Mouse (Mus musculus): ENCODE measurements around the gene Adar. TPM values are rescaled to one million over a fixed set of nuclear protein-coding genes. Genes with fewer than 3 reads are reported as not detected.

Adar gene
- polyA plus RNA-seq, 1 experiment from 2014 or later, result 30.3 TPM

- whole genome bisulfite sequencing, result 74% methylated on average over 6 of the region's 6 CpGs
- Histone ChIP-seq H3K4me3 (no peak overlapping the region), H3K27me3 (no peaks in the 10 kb centered on the region), H3K9me3 (no peaks in the 10 kb centered on the region), H3K4me2 (no peak overlapping the region), H3K4me1 (replicated peaks) (peaks cover 29% of the 10 kb centered on the region), H3K27ac (replicated peaks) (no peak overlapping the region), H3K9ac (no peak overlapping the region), H3K36me3 (peaks cover 45% of the 10 kb centered on the region)
- no peak for ATAC-seq (ENCODE audit: low FRiP score, low read depth)
These were observed 40.5 kb downstream of the Adar start for GRCm38 (mm10) chr3:89755283-89755682.

DNA sequence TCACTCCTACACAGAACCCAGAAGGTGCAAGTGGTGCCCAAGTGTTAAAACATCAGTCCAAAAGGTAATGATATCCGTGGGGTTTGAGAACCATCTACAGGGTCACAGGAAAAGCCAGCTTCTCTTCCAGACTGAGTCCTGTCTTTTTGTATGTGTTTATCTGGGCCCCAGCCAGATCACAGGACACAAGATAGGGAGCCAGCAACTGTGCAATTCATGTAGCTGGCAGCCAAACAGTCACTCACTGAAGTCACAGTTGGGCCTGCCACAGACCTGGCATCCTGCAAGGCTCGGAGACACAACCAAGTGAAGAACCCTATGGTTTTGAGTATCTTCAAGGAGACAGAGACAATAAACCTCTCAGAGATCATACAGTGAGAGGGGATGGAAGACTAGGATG is 43.0 kb downstream of the Adar start:
- H3K9me3 ChIP-seq, result no peaks in the 10 kb centered on the region
- no peaks in the 10 kb centered on the region for H3K27me3 ChIP-seq
- peaks cover 35% of the 10 kb centered on the region for H3K36me3 ChIP-seq
- no peak overlapping the region for H3K27ac ChIP-seq (replicated peaks)
- H3K4me2 ChIP-seq, result no peak overlapping the region
- peaks cover 39% of the 10 kb centered on the region for H3K4me1 ChIP-seq (replicated peaks)
- 85% methylated on average over 2 of the region's 2 CpGs for WGBS
- ATAC-seq (ENCODE audit: low FRiP score, low read depth), result no peak
- H3K9ac ChIP-seq, result no peak overlapping the region
- no peak overlapping the region for H3K4me3 ChIP-seq

DNA sequence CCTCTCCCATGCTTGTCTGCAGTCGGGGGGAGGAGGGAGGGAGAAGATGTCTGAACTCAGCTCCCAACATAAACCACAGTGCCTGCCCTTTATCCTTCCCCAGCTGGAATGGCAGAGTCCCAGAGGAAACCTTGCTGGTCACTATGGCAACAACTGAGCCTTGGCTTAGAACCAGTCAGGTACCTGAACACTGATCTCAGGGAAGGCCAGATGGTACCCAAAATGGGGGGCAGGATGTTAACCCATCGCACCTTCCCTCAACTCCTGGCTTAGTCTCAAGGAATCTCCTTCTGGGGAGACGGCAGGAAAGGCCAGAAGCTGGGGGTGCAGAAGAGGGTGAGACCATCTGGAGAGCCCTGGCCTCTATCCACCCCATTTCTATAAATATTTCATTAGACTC is 45.0 kb downstream of the Adar start:
- Histone ChIP-seq H3K4me1 (replicated peaks) (peaks cover 54% of the 10 kb centered on the region), H3K27me3 (no peaks in the 10 kb centered on the region), H3K9me3 (no peaks in the 10 kb centered on the region), H3K9ac (0 out of 2 replicates have a peak overlapping the region, but pooled peaks have one; percentile 22), H3K36me3 (peaks cover 27% of the 10 kb centered on the region), H3K4me3 (peak overlapping the region; percentile 18), H3K27ac (replicated peaks) (no peak overlapping the region; the same call in 1 of the 2 replicates), H3K4me2 (peak overlapping the region; percentile 48)
- WGBS, result 49% methylated on average over 3 of the region's 3 CpGs
- no peak for ATAC-seq (ENCODE audit: low FRiP score, low read depth)

GRCm38 (mm10) chr3:89764119-89764724 is 49.4 kb downstream of the Adar start, which contains the start of gene Chrnb2:
TSS of gene Chrnb2 (minus strand) at chr3:89764632.
- ATAC-seq (ENCODE audit: low FRiP score, low read depth), result peak; percentile 85
- H3K4me3 ChIP-seq, result peak within 1 kb of the TSS; percentile 67
- H3K4me2 ChIP-seq, result peak within 1 kb of the TSS; percentile 61
- H3K36me3 ChIP-seq, result peaks cover 8% of the 10 kb centered on the region
- H3K9me3 ChIP-seq, result no peaks in the 10 kb centered on the region
- H3K4me1 ChIP-seq (replicated peaks), result peaks cover 41% of the 10 kb centered on the region
- H3K9ac ChIP-seq, result peak within 1 kb of the TSS; percentile 78
- H3K27ac ChIP-seq (replicated peaks), result peak within 1 kb of the TSS; percentile 91
- WGBS, result 1% methylated on average over 36 of the region's 36 CpGs
- H3K27me3 ChIP-seq, result no peaks in the 10 kb centered on the region

DNA sequence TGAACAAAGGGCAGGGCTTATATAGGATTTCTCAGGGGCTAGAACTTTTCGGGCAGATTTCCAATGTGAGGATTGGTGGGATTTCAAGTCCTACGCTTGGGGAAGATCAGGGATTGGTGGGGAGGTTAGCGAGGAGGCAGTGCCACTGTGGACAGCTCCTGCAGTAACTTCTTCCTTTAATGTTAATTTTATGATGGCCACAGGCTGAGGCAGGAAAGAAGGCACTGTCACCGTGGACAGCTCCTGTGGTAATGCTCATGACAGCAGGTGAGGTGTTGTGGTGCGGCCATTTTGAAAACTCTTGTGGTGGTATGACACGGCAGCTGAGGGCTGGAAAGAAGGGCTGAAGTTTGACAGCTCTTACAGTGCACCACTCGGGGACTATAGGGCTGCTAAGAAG is 54.8 kb downstream of the Adar start:
- Histone ChIP-seq H3K4me2 (no peak overlapping the region), H3K9ac (no peak overlapping the region), H3K27me3 (no peaks in the 10 kb centered on the region), H3K4me1 (replicated peaks) (peaks cover 29% of the 10 kb centered on the region), H3K4me3 (no peak overlapping the region), H3K36me3 (no peaks in the 10 kb centered on the region), H3K9me3 (no peaks in the 10 kb centered on the region), H3K27ac (replicated peaks) (no peak overlapping the region)
- WGBS, result 78% methylated on average over 7 of the region's 7 CpGs
- no peak for ATAC-seq (ENCODE audit: low FRiP score, low read depth)

- Histone ChIP-seq H3K4me3 (no peak overlapping the region), H3K36me3 (no peaks in the 10 kb centered on the region), H3K27ac (replicated peaks) (no peak overlapping the region), H3K9ac (no peak overlapping the region), H3K27me3 (no peaks in the 10 kb centered on the region), H3K4me2 (no peak overlapping the region), H3K4me1 (replicated peaks) (peaks cover 31% of the 10 kb centered on the region), H3K9me3 (no peaks in the 10 kb centered on the region)
- no peak for ATAC-seq (ENCODE audit: low FRiP score, low read depth)
- 61% methylated on average over 2 of the region's 2 CpGs for WGBS
These were observed 55.7 kb downstream of the Adar start for GRCm38 (mm10) chr3:89770425-89771002.

- Histone ChIP-seq H3K27ac (replicated peaks) (peak overlapping the region; percentile 94), H3K36me3 (peaks cover 15% of the 10 kb centered on the region), H3K27me3 (no peaks in the 10 kb centered on the region), H3K9me3 (no peaks in the 10 kb centered on the region), H3K4me2 (peak overlapping the region; percentile 92), H3K9ac (peak overlapping the region; percentile 62), H3K4me3 (peak overlapping the region; percentile 79), H3K4me1 (replicated peaks) (peaks cover 38% of the 10 kb centered on the region)
- ATAC-seq (ENCODE audit: low FRiP score, low read depth), result no peak
- under 1% methylated on average over 17 of the region's 17 CpGs for WGBS
These were observed 57.8 kb downstream of the Adar start for GRCm38 (mm10) chr3:89772588-89772967.

DNA sequence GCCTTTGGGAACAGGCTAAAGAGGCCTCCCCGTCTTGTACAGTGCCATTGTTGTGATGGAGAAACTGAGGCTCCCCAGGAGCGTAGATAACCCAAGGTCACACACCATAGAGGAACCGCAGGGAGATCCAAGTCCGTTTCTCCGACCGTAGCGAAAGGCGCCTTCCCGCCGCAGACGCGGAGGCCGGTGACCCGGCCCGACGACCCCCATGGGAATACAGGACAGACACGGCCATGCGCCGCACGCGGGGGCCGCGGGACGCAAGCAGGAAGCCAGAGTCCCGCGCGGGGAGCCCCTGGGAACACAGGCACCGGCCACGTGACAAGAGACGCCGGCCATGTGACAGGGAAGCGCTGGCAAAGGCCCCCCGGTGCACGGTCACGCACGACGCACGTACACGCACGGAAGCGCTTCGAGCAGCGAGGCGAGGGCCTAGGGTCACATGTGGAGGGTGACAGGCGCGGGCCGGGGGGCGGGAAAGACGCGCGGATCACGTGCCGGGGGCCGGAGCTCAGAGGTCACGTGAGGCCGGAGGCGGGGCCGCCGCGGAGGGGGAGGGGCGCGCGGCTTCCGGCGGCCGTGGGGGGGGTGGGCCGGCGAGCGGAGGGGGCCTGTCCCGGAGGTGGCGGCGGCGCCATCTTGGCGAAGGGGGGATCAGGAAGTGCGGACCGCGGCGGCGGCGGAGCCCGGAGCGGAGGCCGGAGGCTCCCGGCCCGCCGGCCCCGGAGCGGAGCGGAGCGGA is 58.3 kb downstream of the Adar start, which contains the start of gene Ube2q1:
TSS of gene Ube2q1 (plus strand) at position 649 of the 742 bp plus-strand sequence.
- H3K4me2 ChIP-seq, result peak within 1 kb of the TSS; percentile 92
- no peaks in the 10 kb centered on the region for H3K9me3 ChIP-seq
- H3K4me1 ChIP-seq (replicated peaks), result peaks cover 38% of the 10 kb centered on the region
- H3K4me3 ChIP-seq, result peak within 1 kb of the TSS; percentile 79
- ATAC-seq (ENCODE audit: low FRiP score, low read depth), result peak; percentile 95
- WGBS, result 1% methylated on average over 53 of the region's 90 CpGs
- no peaks in the 10 kb centered on the region for H3K27me3 ChIP-seq
- H3K36me3 ChIP-seq, result peaks cover 19% of the 10 kb centered on the region
- H3K9ac ChIP-seq, result peak within 1 kb of the TSS; percentile 90
- peak within 1 kb of the TSS; percentile 94 for H3K27ac ChIP-seq (replicated peaks)

- peak overlapping the region; percentile 90 for H3K9ac ChIP-seq
- H3K4me3 ChIP-seq, result peak overlapping the region; percentile 79
- peaks cover 25% of the 10 kb centered on the region for H3K36me3 ChIP-seq
- 1% methylated on average over 32 of the region's 37 CpGs for WGBS
- peaks cover 38% of the 10 kb centered on the region for H3K4me1 ChIP-seq (replicated peaks)
- H3K27me3 ChIP-seq, result no peaks in the 10 kb centered on the region
- no peaks in the 10 kb centered on the region for H3K9me3 ChIP-seq
- H3K27ac ChIP-seq (replicated peaks), result peak overlapping the region; percentile 94
- ATAC-seq (ENCODE audit: low FRiP score, low read depth), result peak; percentile 14
- H3K4me2 ChIP-seq, result peak overlapping the region; percentile 92
These were observed 59.0 kb downstream of the Adar start for GRCm38 (mm10) chr3:89773740-89774211.

- Histone ChIP-seq H3K4me1 (replicated peaks) (peaks cover 38% of the 10 kb centered on the region), H3K4me2 (peak overlapping the region; percentile 92), H3K36me3 (peaks cover 32% of the 10 kb centered on the region), H3K27me3 (no peaks in the 10 kb centered on the region), H3K9me3 (no peaks in the 10 kb centered on the region), H3K9ac (peak overlapping the region; percentile 90), H3K27ac (replicated peaks) (peak overlapping the region; percentile 94), H3K4me3 (peak overlapping the region; percentile 79)
- 53% methylated on average over 15 of the region's 15 CpGs for WGBS
- no peak for ATAC-seq (ENCODE audit: low FRiP score, low read depth)
These were observed 59.6 kb downstream of the Adar start for GRCm38 (mm10) chr3:89774236-89774960.

DNA sequence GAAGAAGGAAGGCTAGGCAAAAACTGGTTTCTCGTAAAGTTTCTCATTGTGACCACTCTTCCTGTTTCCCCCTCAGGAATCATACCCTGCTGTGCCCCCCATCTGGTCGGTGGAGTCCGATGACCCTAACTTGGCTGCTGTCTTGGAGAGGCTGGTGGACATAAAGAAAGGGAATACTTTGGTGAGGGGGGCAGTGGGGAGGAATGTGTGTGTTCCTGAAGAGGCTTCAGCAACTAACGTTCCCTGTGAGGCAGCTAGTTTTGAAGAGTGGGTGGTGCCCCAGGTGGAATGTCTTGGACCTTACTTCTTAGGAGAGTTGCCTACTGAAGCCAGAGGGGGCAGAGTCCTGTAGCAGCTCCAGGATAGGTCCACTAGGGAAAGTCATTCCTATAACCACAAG is 61.2 kb downstream of the Adar start:
- Histone ChIP-seq H3K27ac (replicated peaks) (no peak overlapping the region), H3K4me2 (no peak overlapping the region), H3K4me3 (no peak overlapping the region), H3K36me3 (peaks cover 48% of the 10 kb centered on the region), H3K27me3 (no peaks in the 10 kb centered on the region), H3K4me1 (replicated peaks) (peaks cover 34% of the 10 kb centered on the region), H3K9ac (no peak overlapping the region), H3K9me3 (no peaks in the 10 kb centered on the region)
- 77% methylated on average over 4 of the region's 4 CpGs for WGBS
- ATAC-seq (ENCODE audit: low FRiP score, low read depth), result no peak

All from hindbrain, embryonic 15.5 days (tissue).